In genomic region chr10:35229540-35229939, GRCm38 (mm10) we compare ENCODE assay signal across 14 mouse cellular contexts.
DNase-seq lines count a peak whose midpoint lies in the region.
"Had no signal": no experiment of that assay in that cellular context is flagged by ENCODE, and none has a peak within 500 bp of the region (broad histone marks: within the 10 kb centered on the region; RNA-seq: fewer than 3 reads in every experiment).

No protein-coding gene starts in this region.

- intact Hi-C loops in left cerebral cortex, postnatal 4 days (cut with DNase I): no loop called here

- DNase-seq in frontal cortex, adult 2 months (ENCODE audit: extremely low spot score in 1 of 2, low spot score in 1 of 2): peak; percentile 14 to 25
- DNase-seq in frontal cortex, postnatal 25 days (ENCODE audit: low spot score in 2 of 2): no peak
- DNase-seq in left cerebral cortex, adult 9 months (ENCODE audit: low spot score in 2 of 2): peak; percentile 4 to 10
- no peak for DNase-seq in left cerebral cortex, postnatal 4 days
- peak; percentile 57 for DNase-seq in telencephalon, adult 2 months (ENCODE audit: low read depth, low spot score)
- no peak for DNase-seq in right cerebral cortex, postnatal 25 days
- DNase-seq: adrenal gland, adult 2 months; adrenal gland, postnatal 10 days; adrenal gland, postnatal 25 days; cerebellum, adult 11-12 months; cerebellum, adult 2 months; cerebellum, adult 9-10 months; cerebellum, postnatal 10 days; cerebellum, postnatal 25 days had no signal

Comparison
In these comparisons a context has a peak if more than half of its experiments do, and no peak if none do; other contexts are left out.
1. DNase-seq: peak in frontal cortex, adult 2 months (2 of 2), left cerebral cortex, adult 9 months (2 of 2) and telencephalon, adult 2 months (single experiment); none in frontal cortex, postnatal 25 days (0 of 2), left cerebral cortex, postnatal 4 days (single experiment) and right cerebral cortex, postnatal 25 days (single experiment).